Mouse (Mus musculus): Measurements from ENCODE around the gene Rasl12.

- TF ChIP-seq CTCF (conservative IDR thresholded peaks at IDR 0.05; ENCODE audit: low read length) (no peak), POU5F1 (IDR thresholded peaks at IDR 0.05; ENCODE audit: borderline replicate concordance, low read length) (no peak)
Measured at GRCm38 (mm10) chr9:65356971-65357370, 41.3 kb upstream of the Rasl12 start.
